Mouse (Mus musculus) kidney, embryonic 15.5 days (tissue): ENCODE data around the gene Zfp982. TPM values are rescaled to one million over a fixed set of nuclear protein-coding genes. Genes with fewer than 3 reads are reported as not detected.
"Not testable (repeated sequence)": the region's sequence is repeated elsewhere in the genome, so short reads cannot be mapped to it uniquely, and the experiment has no call there.

Source experiments
- ATAC-seq: fragments of 200-750 bp; cut with Nextera tagmentation; replicated peaks from 2 replicates; pipeline ENCODE4 v1.8.0; 2017; ENCODE audit warnings: moderate TSS enrichment; ENCODE audit not compliant: low FRiP score
- H3K27ac ChIP-seq: fragments of 300-500 bp; sonication (generic); 2 replicates; pipeline ENCODE4 v1.5.1; 2015; ENCODE audit warnings: mild to moderate bottlenecking, inconsistent platforms
- H3K27me3 ChIP-seq: fragments of 300-500 bp; sonication (generic); 2 replicates; pipeline ENCODE4 v1.6.1; 2015; ENCODE audit warnings: inconsistent platforms
- H3K36me3 ChIP-seq: fragments of 300-500 bp; sonication (generic); 2 replicates; pipeline ENCODE4 v1.6.1; 2015; ENCODE audit warnings: inconsistent platforms
- H3K4me1 ChIP-seq: fragments of 300-500 bp; sonication (generic); 2 replicates; pipeline ENCODE4 v1.6.1; 2015; ENCODE audit warnings: inconsistent platforms
- H3K4me2 ChIP-seq: fragments of 300-500 bp; sonication (generic); 2 replicates; pipeline ENCODE4 v1.6.1; 2015; ENCODE audit warnings: moderate library complexity, mild to moderate bottlenecking, inconsistent platforms
- H3K4me3 ChIP-seq: fragments of 300-500 bp; sonication (generic); replicated peaks from 2 replicates; pipeline ENCODE4 v1.5.1; 2015; ENCODE audit warnings: mild to moderate bottlenecking, inconsistent platforms
- H3K9ac ChIP-seq: fragments of 300-500 bp; sonication (generic); 2 replicates; pipeline ENCODE4 v1.6.1; 2015; ENCODE audit warnings: mild to moderate bottlenecking, inconsistent platforms
- H3K9me3 ChIP-seq: fragments of 300-500 bp; sonication (generic); replicated peaks from 2 replicates; pipeline ENCODE4 v1.6.1; 2016; ENCODE audit warnings: inconsistent platforms
- WGBS: fragments of 180-500 bp; shearing (Covaris S2); methylation state at CpG from one replicate; pipeline ENCODE4 v1.1.7; 2015; ENCODE audit warnings: mixed read lengths; 5-methylcytosine and 5-hydroxymethylcytosine counted together
- polyA plus RNA-seq: library from polyadenylated mRNA; unstranded; fragments of >200 nt; fragmentation: Nextera tagmentation; extraction: Ambion mirVana; gene quantifications from 2 replicates; pipeline ENCODE4 v1.2.1, GENCODE M21; 2015

Zfp982 gene
- polyA plus RNA-seq, 1 experiment from 2014 or later: 7.7 TPM

DNA sequence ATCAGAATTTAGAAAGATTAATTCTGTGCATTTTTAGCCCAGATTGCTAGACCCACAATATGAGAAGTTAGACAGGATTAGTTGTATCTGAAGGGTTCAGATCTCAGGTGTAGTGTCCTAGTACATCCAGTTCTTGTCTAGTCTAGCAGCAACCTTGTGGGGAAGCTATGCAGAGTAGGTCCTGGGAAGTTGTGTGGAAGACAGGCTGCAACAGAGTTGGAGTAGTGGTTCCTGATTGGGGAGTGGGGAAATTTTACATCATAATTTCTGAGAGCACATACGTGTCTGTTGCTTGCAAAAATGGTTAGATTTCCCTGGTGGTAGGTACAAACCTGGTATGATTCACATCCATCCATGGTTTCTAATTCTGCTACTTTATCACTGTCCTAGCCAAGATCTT is 32.9 kb downstream of the Zfp982 start:
- Histone ChIP-seq H3K27me3 (no peaks in the 10 kb centered on the region), H3K4me3 (no peak overlapping the region), H3K4me1 (no peaks in the 10 kb centered on the region), H3K9me3 (peaks cover 52% of the 10 kb centered on the region), H3K9ac (no peak overlapping the region), H3K36me3 (no peaks in the 10 kb centered on the region), H3K27ac (no peak overlapping the region), H3K4me2 (no peak overlapping the region)
- ATAC-seq: no peak
- WGBS: 86% methylated on average over 1 of the region's 1 CpGs

DNA sequence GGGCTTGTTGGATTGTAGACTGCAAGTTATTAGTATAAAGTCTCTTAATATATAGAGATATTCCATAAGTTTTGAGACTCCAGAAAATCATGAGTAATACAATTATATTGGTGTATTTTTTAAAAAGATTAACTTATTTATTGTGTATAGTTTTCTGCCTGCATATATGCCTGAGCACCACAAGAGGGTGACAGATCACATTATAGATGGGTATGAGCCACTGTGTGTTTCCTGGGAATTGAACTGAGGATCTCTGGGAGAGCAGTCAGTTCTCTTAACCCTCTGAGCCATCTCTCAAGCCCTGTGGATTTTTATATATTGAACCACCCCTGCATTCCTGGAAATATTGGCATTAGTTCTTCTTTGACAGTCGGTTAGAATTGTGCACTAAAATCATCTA is 38.1 kb downstream of the Zfp982 start:
- H3K4me1 ChIP-seq: no peaks in the 10 kb centered on the region
- peaks cover 24% of the 10 kb centered on the region for H3K9me3 ChIP-seq
- 81% methylated on average over 1 of the region's 1 CpGs for WGBS
- H3K4me3 ChIP-seq: no peak overlapping the region
- ATAC-seq: no peak
- H3K27me3 ChIP-seq: no peaks in the 10 kb centered on the region
- H3K9ac ChIP-seq: no peak overlapping the region
- no peak overlapping the region for H3K27ac ChIP-seq
- H3K36me3 ChIP-seq: no peaks in the 10 kb centered on the region
- no peak overlapping the region for H3K4me2 ChIP-seq

DNA sequence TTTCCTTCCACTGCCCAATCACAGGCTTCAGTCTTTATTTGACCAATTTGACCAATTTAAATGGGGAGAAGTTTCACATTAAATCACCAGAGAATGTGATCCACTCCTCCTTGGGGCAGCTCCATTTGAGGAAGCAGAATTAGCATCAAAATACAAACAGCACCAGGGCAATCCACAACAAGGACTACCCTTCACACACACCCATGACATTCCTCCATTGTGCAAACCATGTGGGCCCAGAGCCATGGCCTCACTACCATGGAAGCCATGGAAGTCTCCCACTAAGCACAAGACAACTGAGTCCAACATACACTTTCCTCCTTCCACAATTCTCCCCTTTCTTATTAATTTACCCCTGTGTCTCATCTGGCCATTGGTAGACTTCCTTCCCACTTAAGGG is 43.7 kb downstream of the Zfp982 start:
- H3K27me3 ChIP-seq, H3K36me3 ChIP-seq, H3K4me1 ChIP-seq, H3K4me2 ChIP-seq, ATAC-seq, H3K4me3 ChIP-seq, H3K9ac ChIP-seq, H3K27ac ChIP-seq: not testable (repeated sequence)
- H3K9me3 ChIP-seq: peaks cover 32% of the 10 kb centered on the region

DNA sequence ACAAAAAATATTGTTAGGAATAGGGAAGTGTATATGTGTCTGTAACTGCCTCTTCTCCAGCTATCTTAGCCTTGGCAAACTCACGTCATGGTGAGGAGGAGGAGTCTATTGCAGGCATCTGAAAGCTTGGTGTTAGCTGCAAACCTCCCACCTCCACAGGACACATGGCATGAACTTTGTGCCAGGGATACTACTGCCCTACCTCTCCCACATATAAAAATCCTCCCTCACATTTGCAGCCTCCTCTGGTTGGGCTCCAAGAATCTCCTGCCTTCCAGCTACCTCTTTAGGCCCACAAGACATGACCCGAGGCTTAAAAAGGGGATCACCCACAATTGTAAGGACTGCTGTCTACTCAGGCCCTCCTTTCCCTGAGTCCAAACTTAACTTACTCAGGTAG is 45.5 kb downstream of the Zfp982 start:
- ATAC-seq: no peak

DNA sequence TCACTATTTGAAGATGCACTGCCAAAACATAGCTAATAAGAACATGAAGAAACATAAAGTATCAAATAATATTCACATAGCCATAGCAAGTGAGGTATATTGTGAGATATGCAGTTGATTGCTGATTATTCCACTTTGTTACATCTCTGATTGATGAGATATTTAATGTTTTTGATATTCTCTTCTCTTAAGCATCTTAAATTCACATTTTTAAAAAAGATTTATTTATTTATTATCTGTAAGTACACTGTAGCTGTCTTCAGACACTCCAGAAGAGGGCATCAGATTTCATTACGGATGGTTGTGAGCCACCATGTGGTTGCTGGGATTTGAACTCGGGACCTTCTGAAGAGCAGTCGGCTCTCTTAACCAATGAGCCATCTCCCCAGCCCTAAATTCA is 47.7 kb downstream of the Zfp982 start, which contains the start of gene Gm16503:
TSS of gene Gm16503 (plus strand) at position 301 of the 400 bp plus-strand sequence.
- not testable (repeated sequence) for H3K36me3 ChIP-seq, H3K4me1 ChIP-seq, H3K27ac ChIP-seq, H3K9ac ChIP-seq, H3K27me3 ChIP-seq, H3K4me3 ChIP-seq, H3K4me2 ChIP-seq, ATAC-seq
- 92% methylated on average over 3 of the region's 3 CpGs for WGBS
- peaks cover 35% of the 10 kb centered on the region for H3K9me3 ChIP-seq

More for the DNA sequence above, 45.5 kb downstream of the Zfp982 start:
- Histone ChIP-seq H3K4me2 (no peak overlapping the region), H3K9me3 (peaks cover 32% of the 10 kb centered on the region), H3K27me3 (no peaks in the 10 kb centered on the region), H3K4me1 (no peaks in the 10 kb centered on the region), H3K27ac (no peak overlapping the region), H3K9ac (no peak overlapping the region), H3K4me3 (no peak overlapping the region), H3K36me3 (no peaks in the 10 kb centered on the region)
- 87% methylated on average over 2 of the region's 2 CpGs for WGBS

DNA sequence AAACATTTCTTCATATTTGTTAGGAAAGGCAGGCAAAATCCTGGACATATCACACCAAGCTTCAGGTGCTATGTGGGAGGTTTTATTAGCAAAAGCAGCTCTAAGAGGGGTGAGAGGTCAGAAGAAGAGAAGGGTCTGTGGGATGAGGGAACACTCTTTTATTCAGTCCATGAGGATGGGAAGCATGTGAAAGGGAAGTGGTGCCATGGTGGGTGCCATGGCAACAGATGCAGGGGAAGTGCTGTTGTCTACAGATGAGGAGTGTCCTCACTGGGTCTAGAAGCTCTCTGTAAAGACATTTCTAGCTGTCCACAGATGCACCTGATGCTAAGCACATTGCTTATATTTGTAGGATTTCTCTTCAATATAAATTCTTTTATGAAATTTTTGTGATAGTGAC is 48.9 kb downstream of the Zfp982 start:
- no peak overlapping the region for H3K9ac ChIP-seq
- no peak overlapping the region for H3K4me3 ChIP-seq
- no peaks in the 10 kb centered on the region for H3K36me3 ChIP-seq
- no peaks in the 10 kb centered on the region for H3K4me1 ChIP-seq
- H3K9me3 ChIP-seq: peaks cover 23% of the 10 kb centered on the region
- H3K27me3 ChIP-seq: no peaks in the 10 kb centered on the region
- ATAC-seq: no peak
- no peak overlapping the region for H3K27ac ChIP-seq
- H3K4me2 ChIP-seq: no peak overlapping the region

DNA sequence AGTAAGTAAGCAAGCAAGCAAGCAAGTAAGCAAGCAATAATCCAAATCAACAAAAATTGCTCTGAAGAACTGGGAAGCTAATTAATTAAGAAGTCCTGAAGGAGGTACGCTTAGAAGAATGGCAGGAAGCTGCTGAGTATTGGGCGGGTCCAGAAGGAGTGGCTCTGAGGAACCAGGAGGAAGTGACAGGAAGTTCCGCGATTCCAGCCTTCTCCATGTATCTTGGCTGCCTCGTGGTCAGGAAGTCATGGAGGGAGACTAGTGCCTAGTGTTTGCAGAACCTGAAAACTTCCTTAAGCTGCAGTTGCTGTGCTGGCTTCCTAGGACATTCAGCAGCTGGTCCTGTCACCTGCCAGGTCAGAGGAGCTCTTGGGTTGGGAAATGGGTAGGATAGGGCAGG is 60.9 kb downstream of the Zfp982 start, which contains the start of gene Zfp985:
TSS of gene Zfp985 (plus strand) at position 207 of the 400 bp plus-strand sequence.
- H3K4me2 ChIP-seq, H3K36me3 ChIP-seq, H3K4me1 ChIP-seq, H3K4me3 ChIP-seq, H3K27ac ChIP-seq, H3K27me3 ChIP-seq, ATAC-seq, H3K9ac ChIP-seq: not testable (repeated sequence)
- 74% methylated on average over 5 of the region's 5 CpGs for WGBS
- peaks cover 10% of the 10 kb centered on the region; the same call in 1 of the 2 replicates for H3K9me3 ChIP-seq

DNA sequence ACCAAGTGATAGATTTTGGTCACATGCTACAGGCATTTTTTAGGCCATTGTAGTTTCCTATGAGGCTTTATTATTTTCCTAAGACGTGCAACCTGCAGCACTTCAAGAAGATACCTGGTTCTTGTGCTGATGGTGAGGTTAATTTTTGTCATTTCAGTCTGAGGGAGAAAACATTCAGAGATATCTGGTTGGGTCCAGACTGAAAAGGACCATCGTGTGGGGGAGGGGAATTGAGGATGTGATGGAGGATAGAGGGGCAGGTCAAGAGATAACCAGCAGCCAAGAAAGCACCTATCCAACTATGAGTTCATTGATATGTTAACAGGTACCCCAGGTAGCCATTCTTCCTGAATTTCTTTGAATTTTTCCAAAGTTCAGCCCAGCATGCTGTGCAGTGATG is 62.1 kb downstream of the Zfp982 start:
- not testable (repeated sequence) for H3K27ac ChIP-seq, H3K27me3 ChIP-seq, ATAC-seq, H3K4me2 ChIP-seq, H3K4me1 ChIP-seq, H3K9ac ChIP-seq, H3K4me3 ChIP-seq, H3K36me3 ChIP-seq
- WGBS: 72% methylated on average over 2 of the region's 2 CpGs
- peaks cover 10% of the 10 kb centered on the region; the same call in 1 of the 2 replicates for H3K9me3 ChIP-seq

DNA sequence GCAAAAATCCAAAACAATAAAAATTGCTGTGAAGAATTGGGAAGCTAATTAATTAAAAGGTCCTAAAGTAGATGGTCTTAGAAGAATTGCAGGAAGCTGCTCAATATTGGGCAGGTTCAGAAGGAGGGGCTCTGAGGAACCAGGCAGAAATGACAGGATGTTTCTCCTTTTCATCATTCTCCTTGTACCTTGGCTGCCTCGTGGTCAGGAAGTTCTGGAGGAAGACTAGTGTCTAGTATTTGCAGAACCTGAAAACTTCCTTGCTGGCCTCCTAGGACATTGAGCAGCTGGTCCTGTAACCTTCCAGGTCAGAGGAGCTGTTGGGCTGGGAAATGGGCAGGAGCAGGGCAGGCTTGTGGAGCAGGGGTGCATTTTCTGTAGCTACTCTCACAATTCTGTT is 64.7 kb downstream of the Zfp982 start:
- ATAC-seq, H3K9ac ChIP-seq, H3K4me3 ChIP-seq, H3K27me3 ChIP-seq, H3K4me1 ChIP-seq, H3K36me3 ChIP-seq, H3K4me2 ChIP-seq, H3K9me3 ChIP-seq, H3K27ac ChIP-seq: not testable (repeated sequence)
- WGBS: 55% methylated on average over 1 of the region's 1 CpGs

DNA sequence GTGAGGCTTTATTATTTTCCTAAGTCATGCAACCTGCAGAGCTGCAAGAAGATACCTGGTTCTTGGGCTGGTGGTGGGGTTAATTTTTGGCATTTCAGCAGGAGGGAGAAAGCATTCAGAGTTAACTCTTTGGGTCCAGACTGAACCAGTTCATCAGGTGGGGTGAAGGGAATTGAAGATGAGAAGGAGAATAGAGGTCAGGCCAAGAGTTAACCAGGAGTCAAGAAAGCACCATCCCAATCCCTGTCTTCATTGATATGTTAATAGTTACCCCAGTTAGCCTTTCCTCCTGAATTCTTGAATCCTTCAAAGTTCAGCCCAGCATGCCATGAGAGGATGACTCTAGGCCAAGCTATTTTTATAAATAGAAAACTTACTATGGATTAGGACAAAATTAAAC is 65.8 kb downstream of the Zfp982 start:
- H3K9ac ChIP-seq, H3K36me3 ChIP-seq, H3K27me3 ChIP-seq, H3K9me3 ChIP-seq, ATAC-seq, H3K27ac ChIP-seq, H3K4me3 ChIP-seq, H3K4me1 ChIP-seq, H3K4me2 ChIP-seq: not testable (repeated sequence)

DNA sequence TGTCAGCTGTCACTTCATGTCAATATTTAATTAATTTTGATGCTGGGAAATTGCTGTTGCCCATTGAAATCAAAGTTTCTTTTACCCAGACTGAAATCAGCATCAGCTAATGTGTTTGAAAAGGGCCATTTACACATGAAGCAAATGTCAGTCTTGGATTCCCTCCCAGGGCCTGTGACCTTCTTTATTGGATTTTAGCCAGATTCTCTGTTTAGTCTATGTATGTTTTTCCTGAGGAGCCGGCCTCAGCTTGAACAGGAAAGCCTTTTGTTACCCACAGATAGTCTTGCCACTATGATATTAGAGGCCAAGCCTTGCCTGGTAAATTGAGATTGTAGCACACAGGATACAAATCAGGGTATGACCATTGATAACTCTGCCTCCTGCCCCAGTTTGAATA is 66.9 kb downstream of the Zfp982 start:
- not testable (repeated sequence) for ATAC-seq
- 47% methylated on average over 1 of the region's 1 CpGs for WGBS

More for the DNA sequence above, 66.9 kb downstream of the Zfp982 start:
- not testable (repeated sequence) for H3K4me1 ChIP-seq, H3K9me3 ChIP-seq, H3K4me3 ChIP-seq, H3K27me3 ChIP-seq, H3K27ac ChIP-seq, H3K4me2 ChIP-seq, H3K36me3 ChIP-seq, H3K9ac ChIP-seq
